Mouse (Mus musculus) olfactory bulb, adult 2 months (tissue): ENCODE results near the gene Rps6kl1. TPM values are rescaled to one million over a fixed set of nuclear protein-coding genes. Genes with fewer than 3 reads are reported as not detected.

ENCODE experiments used
- H3K27ac ChIP-seq: fragments of 200-500 bp; 2 replicates; pipeline ENCODE4 v1.5.1; 2012; ENCODE audit warnings: low read depth, low read length; ENCODE audit not compliant: insufficient read depth
- H3K4me1 ChIP-seq: fragments of 200-500 bp; 2 replicates; pipeline ENCODE4 v1.6.1; 2012; ENCODE audit warnings: low read length; ENCODE audit not compliant: control insufficient read depth, insufficient read depth
- H3K4me3 ChIP-seq: fragments of 200-500 bp; 2 replicates; pipeline ENCODE4 v1.5.1; 2012; ENCODE audit warnings: mild to moderate bottlenecking, low read depth, low read length, moderate library complexity; ENCODE audit not compliant: insufficient read depth
- CTCF ChIP-seq: fragments of 200-500 bp; IDR thresholded peaks from 2 replicates; pipeline ENCODE4 v1.5.1; 2012; ENCODE audit warnings: low read depth, mild to moderate bottlenecking, low read length, moderate library complexity; ENCODE audit not compliant: insufficient read depth
- POLR2A ChIP-seq: fragments of 200-500 bp; IDR thresholded peaks from 2 replicates; pipeline ENCODE4 v1.6.1; 2012; ENCODE audit warnings: mild to moderate bottlenecking, low read depth, low read length, moderate library complexity; ENCODE audit not compliant: insufficient read depth
- WGBS: fragments of 180-500 bp; shearing (Covaris S2); methylation state at CpG from one replicate; pipeline ENCODE4 v1.1.7; 2018; 5-methylcytosine and 5-hydroxymethylcytosine counted together
- polyA plus RNA-seq: library from polyadenylated mRNA; stranded (reverse); fragments of >200 nt; gene quantifications from 2 replicates; pipeline ENCODE4 v1.2.4, GENCODE M21; 2012; ENCODE audit warnings: low replicate concordance; ENCODE audit not compliant: missing spikeins, insufficient read depth, insufficient read length

The Rps6kl1 gene
- polyA plus RNA-seq, result not detected in 2 replicates

GRCm38 (mm10) chr12:85151002-85151774 lies at the start of gene Rps6kl1:
Gene Rps6kl1 (minus strand): TSS chr12:85151264.
- peaks cover 25% of the 10 kb centered on the region for H3K4me1 ChIP-seq
- H3K4me3 ChIP-seq, result peak within 1 kb of the TSS; percentile 71
- TF ChIP-seq CTCF (no peak), POLR2A (peak; percentile 54)
- 15% methylated on average over 28 of the region's 28 CpGs for WGBS
- H3K27ac ChIP-seq, result peak within 1 kb of the TSS; percentile 55

GRCm38 (mm10) chr12:85199954-85200353 lies 48.9 kb upstream of the Rps6kl1 start:
- 82% methylated on average over 1 of the region's 1 CpGs for WGBS

GRCm38 (mm10) chr12:85197936-85198335 lies 46.9 kb upstream of the Rps6kl1 start:
- no peak overlapping the region for H3K27ac ChIP-seq
- TF ChIP-seq CTCF (no peak), POLR2A (no peak)
- H3K4me1 ChIP-seq, result peaks cover 12% of the 10 kb centered on the region
- WGBS, result 66% methylated on average over 8 of the region's 8 CpGs
- no peak overlapping the region for H3K4me3 ChIP-seq

More at GRCm38 (mm10) chr12:85199954-85200353, 48.9 kb upstream of the Rps6kl1 start:
- Histone ChIP-seq H3K4me1 (peaks cover 9% of the 10 kb centered on the region), H3K4me3 (no peak overlapping the region), H3K27ac (no peak overlapping the region)
- TF ChIP-seq POLR2A, result no peak
- no peak for TF ChIP-seq CTCF

GRCm38 (mm10) chr12:85197371-85197770 lies 46.3 kb upstream of the Rps6kl1 start:
- no peak overlapping the region for H3K4me3 ChIP-seq
- peaks cover 18% of the 10 kb centered on the region for H3K4me1 ChIP-seq
- H3K27ac ChIP-seq, result no peak overlapping the region
- no peak for TF ChIP-seq CTCF
- no peak for TF ChIP-seq POLR2A
- WGBS, result 91% methylated on average over 7 of the region's 7 CpGs

- WGBS, result 96% methylated on average over 10 of the region's 10 CpGs
- Histone ChIP-seq H3K27ac (no peak overlapping the region), H3K4me1 (peaks cover 14% of the 10 kb centered on the region), H3K4me3 (no peak overlapping the region)
- TF ChIP-seq CTCF (no peak), POLR2A (no peak)
Observed at GRCm38 (mm10) chr12:85196191-85196590, 45.1 kb upstream of the Rps6kl1 start.

GRCm38 (mm10) chr12:85195086-85195485 lies 44.0 kb upstream of the Rps6kl1 start:
- Histone ChIP-seq H3K4me1 (peaks cover 11% of the 10 kb centered on the region), H3K4me3 (no peak overlapping the region), H3K27ac (no peak overlapping the region)
- TF ChIP-seq POLR2A (no peak), CTCF (no peak)
- 68% methylated on average over 5 of the region's 5 CpGs for WGBS

DNA sequence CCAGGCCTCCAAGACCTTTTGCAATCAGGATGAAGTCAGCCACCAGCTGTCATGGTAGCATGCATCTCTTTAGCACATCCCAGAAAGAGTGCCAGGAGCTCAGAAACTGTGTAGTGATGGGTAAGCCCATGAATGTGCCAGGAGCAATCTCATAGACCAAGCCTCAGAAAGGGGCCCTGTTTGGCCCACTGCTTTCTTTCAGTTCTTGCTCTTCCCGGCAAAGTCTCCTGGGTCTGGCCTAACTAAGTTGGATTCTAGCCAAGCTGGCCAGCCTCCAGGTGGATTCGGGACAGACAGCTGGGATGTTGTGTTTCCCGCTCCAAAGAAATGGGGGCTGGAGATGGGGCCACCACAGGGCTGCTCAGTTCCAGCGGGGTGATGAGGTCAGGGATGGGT lies 43.6 kb upstream of the Rps6kl1 start:
- Histone ChIP-seq H3K27ac (no peak overlapping the region), H3K4me1 (peaks cover 11% of the 10 kb centered on the region), H3K4me3 (no peak overlapping the region)
- TF ChIP-seq POLR2A (no peak), CTCF (no peak)
- 40% methylated on average over 4 of the region's 4 CpGs for WGBS

DNA sequence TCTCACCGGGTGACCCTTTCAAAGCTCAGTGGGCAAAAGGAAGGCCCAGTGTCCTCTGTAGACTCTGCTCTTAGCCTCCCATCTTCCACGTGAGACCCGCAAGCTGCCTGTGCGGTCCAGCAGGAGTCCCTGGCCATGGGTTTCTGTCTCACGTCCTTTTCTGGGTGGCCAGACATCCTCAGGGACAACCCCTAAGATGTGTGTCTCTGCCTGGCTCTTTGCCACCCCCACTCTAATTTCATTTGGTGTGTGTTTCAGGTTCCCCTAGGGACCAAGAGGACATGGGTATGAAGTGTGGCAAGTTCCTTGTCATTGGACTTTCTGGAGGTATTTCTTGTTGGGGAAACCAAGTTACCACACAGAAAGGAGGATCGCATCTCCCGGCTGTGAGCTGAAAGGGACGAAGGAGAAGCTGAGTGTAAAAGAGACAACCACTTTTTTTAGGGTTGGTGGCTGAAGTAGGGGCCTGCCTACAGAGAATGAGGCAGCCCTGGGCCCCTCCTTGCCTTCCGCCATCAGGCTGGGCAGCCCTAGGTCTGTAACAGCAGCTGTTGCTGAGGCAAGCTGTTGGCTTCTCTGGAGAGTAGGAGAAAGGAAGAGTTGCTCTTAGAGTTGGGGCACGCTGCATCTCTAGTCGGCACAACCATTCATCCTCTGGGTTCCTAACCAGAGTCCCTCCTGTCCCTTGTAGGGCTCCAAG lies 43.0 kb upstream of the Rps6kl1 start:
- 90% methylated on average over 11 of the region's 11 CpGs for WGBS
- TF ChIP-seq POLR2A (no peak), CTCF (no peak)
- Histone ChIP-seq H3K4me3 (no peak overlapping the region), H3K4me1 (peaks cover 11% of the 10 kb centered on the region), H3K27ac (no peak overlapping the region)

GRCm38 (mm10) chr12:85193146-85193545 lies 42.1 kb upstream of the Rps6kl1 start:
- no peak overlapping the region for H3K27ac ChIP-seq
- no peak overlapping the region for H3K4me3 ChIP-seq
- TF ChIP-seq POLR2A (no peak), CTCF (no peak)
- 85% methylated on average over 10 of the region's 10 CpGs for WGBS
- H3K4me1 ChIP-seq, result peaks cover 11% of the 10 kb centered on the region
